Mouse (Mus musculus) intestine, postnatal 0 days (tissue): ENCODE measurements at regions not wholly inside any gene's neighbourhood (a gene's known extent, or its start where the extent isn't known, plus 50 kb on each side); places are given as distances from the start of the nearest gene placed in this dataset.
"Not testable (repeated sequence)": the region's sequence is repeated elsewhere in the genome, so short reads cannot be mapped to it uniquely, and the experiment has no call there.

Experiments used
- ATAC-seq: fragments of 200-750 bp; cut with Nextera tagmentation; 2 replicates; pipeline ENCODE4 v1.8.0; 2017; ENCODE audit warnings: mild to moderate bottlenecking, moderate TSS enrichment, moderate library complexity
- H3K27ac ChIP-seq: fragments of 300-500 bp; sonication (generic); 2 replicates; pipeline ENCODE4 v1.5.1; 2014; ENCODE audit warnings: mild to moderate bottlenecking, low read depth, low read length, moderate library complexity
- H3K27me3 ChIP-seq: fragments of 300-500 bp; sonication (generic); replicated peaks from 2 replicates; pipeline ENCODE4 v1.6.1; 2014; ENCODE audit warnings: low read length, mixed read lengths; ENCODE audit not compliant: control insufficient read depth, insufficient read depth
- H3K36me3 ChIP-seq: fragments of 300-500 bp; sonication (generic); 2 replicates; pipeline ENCODE4 v1.6.1; 2014; ENCODE audit warnings: mild to moderate bottlenecking, moderate library complexity; ENCODE audit not compliant: control insufficient read depth, insufficient read depth
- H3K4me1 ChIP-seq: fragments of 300-500 bp; sonication (generic); replicated peaks from 2 replicates; pipeline ENCODE4 v1.6.1; 2014; ENCODE audit warnings: antibody characterized with exemption, low read length, mixed read lengths; ENCODE audit not compliant: control insufficient read depth, insufficient read depth
- H3K4me2 ChIP-seq: fragments of 300-500 bp; sonication (generic); replicated peaks from 2 replicates; pipeline ENCODE4 v1.6.1; 2014; ENCODE audit warnings: low read depth, mild to moderate bottlenecking, moderate library complexity
- H3K4me3 ChIP-seq: fragments of 300-500 bp; sonication (generic); 2 replicates; pipeline ENCODE4 v1.5.1; 2014; ENCODE audit warnings: low read depth, low read length
- H3K9ac ChIP-seq: fragments of 300-500 bp; sonication (generic); 2 replicates; pipeline ENCODE4 v1.6.1; 2014; ENCODE audit warnings: mild to moderate bottlenecking, low read depth, low read length
- H3K9me3 ChIP-seq: fragments of 300-500 bp; sonication (generic); 2 replicates; pipeline ENCODE4 v1.6.1; 2016; ENCODE audit warnings: mixed run types; ENCODE audit not compliant: control insufficient read depth
- CTCF ChIP-seq: sonication (generic); IDR thresholded peaks from 2 replicates; pipeline ENCODE4 v1.5.1; 2016; ENCODE audit warnings: low read depth, mild to moderate bottlenecking, control low read depth, antibody characterized with exemption, moderate library complexity
- WGBS: fragments of 180-500 bp; shearing (Covaris S2); extraction: QIAGEN DNeasy Blood & Tissue Kit; methylation state at CpG from one replicate; pipeline ENCODE4 v1.1.7; 2014; 5-methylcytosine and 5-hydroxymethylcytosine counted together

DNA sequence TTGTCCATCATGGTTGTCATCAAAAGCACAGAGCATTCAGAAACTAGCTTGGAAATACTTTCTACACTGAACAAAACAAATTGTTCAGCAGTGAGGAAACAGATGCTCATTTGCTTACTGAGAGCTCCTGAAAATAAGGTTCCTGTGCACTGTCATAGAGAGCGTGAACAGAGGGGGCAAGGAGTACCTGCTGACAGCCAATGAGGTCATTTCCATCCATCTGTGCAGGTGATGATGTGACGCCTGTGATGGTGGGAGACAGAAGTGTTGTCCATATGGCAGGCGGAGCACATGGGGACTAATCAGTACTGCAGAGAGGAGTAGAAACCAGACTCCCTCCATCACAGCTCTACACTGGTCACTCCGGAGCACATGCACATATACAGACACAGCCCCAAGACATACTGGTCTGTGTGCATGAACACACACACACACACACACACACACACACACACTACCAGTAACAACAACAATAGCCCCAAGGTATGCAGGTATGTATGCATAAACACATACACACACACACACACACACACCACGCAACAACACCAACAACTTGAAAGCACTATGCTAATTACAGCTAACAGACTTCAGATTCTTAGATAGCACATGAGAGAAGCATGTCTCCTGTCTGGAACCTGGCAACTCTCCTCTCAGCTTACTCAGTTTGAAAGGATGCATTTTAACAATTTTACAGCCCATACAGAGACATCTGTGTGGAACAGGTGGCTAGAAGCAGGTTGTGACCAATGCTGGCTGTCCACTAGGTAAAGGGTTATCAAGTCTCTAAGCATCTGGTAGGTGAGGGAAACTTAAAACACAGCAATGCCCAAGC, 1056.2 kb downstream of the Poteg start:
- Histone ChIP-seq H3K36me3 (no peaks in the 10 kb centered on the region), H3K4me2 (no peak overlapping the region), H3K27ac (no peak overlapping the region), H3K4me1 (no peaks in the 10 kb centered on the region), H3K9me3 (no peaks in the 10 kb centered on the region), H3K4me3 (no peak overlapping the region), H3K9ac (no peak overlapping the region), H3K27me3 (no peaks in the 10 kb centered on the region)
- no peak for ATAC-seq
- no peak for TF ChIP-seq CTCF
- 78% methylated on average over 5 of the region's 5 CpGs for WGBS

DNA sequence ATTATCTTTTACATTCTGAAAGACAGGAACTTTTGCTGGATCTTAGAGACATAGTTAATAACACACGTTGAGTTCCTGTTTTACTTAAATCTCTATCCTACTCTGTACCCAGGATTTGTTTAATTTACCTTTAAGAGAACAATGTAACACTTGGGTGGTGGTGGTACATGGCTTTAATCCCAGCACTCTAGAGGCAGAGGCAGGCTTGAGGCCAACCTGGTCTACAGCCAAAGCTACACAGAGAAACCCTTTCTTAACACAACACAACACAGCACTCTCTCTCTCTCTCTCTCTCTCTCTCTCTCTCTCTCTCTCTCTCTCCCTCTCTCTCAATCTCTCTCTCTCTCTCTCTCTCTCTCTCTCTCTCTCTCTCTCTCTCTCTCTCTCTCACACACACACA, 1076.0 kb downstream of the Poteg start:
- not testable (repeated sequence) for ATAC-seq

DNA sequence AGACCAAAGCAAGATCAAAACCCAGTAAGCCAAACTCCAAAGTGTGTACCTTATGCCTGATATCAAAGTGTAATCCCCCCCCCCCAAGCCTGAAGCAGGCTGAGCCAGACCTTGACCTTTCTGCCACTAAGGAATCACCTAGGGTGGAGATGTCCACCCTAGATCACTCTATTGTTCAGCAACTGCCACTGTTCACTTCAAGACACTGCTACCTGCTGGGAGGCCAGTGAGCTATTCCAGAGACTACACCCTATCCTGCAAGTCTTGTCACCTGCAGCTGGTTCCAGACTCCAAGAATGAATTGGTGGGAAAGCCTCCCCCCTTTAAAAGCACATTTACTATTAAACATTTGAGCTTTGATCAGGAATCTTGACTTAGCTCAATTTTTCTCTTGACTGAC, 1099.8 kb downstream of the Poteg start:
- Histone ChIP-seq H3K36me3 (no peaks in the 10 kb centered on the region), H3K9ac (no peak overlapping the region), H3K9me3 (no peaks in the 10 kb centered on the region), H3K4me1 (no peaks in the 10 kb centered on the region), H3K4me3 (no peak overlapping the region), H3K27ac (no peak overlapping the region), H3K27me3 (no peaks in the 10 kb centered on the region), H3K4me2 (no peak overlapping the region)
- ATAC-seq = no peak
- TF ChIP-seq CTCF = no peak

More for the DNA sequence above, 1076.0 kb downstream of the Poteg start:
- 69% methylated on average over 1 of the region's 1 CpGs for WGBS
- H3K9ac ChIP-seq, H3K27me3 ChIP-seq, H3K4me1 ChIP-seq, H3K27ac ChIP-seq, H3K4me2 ChIP-seq, H3K9me3 ChIP-seq, H3K36me3 ChIP-seq, H3K4me3 ChIP-seq: not testable (repeated sequence)

DNA sequence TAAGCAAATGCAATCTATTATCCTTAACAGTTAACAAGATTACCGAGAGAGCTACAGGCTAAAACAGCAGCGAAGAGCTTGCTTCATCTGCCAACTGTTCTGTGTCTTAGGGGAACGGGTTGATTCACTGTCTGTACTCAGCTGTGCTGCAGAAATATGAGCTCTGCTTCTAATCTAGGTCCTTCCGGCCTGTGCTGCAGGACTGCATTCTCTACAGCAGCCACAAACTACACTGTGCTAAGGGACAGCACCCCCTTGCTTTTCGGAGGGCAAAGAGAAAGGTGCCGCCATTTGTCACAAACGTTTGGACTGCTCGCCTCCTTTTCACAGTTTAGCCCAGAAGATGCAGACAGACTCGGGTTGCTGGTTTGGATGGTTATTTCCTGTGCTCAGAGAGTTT, 1112.4 kb downstream of the Poteg start:
- Histone ChIP-seq H3K27ac (no peak overlapping the region), H3K4me3 (no peak overlapping the region), H3K36me3 (no peaks in the 10 kb centered on the region), H3K9ac (no peak overlapping the region), H3K4me2 (no peak overlapping the region), H3K9me3 (no peaks in the 10 kb centered on the region), H3K4me1 (no peaks in the 10 kb centered on the region), H3K27me3 (no peaks in the 10 kb centered on the region)
- WGBS = 58% methylated on average over 9 of the region's 9 CpGs
- ATAC-seq = no peak
- TF ChIP-seq CTCF = 0 out of 2 replicates have a peak, but pooled peaks have one; percentile 23

DNA sequence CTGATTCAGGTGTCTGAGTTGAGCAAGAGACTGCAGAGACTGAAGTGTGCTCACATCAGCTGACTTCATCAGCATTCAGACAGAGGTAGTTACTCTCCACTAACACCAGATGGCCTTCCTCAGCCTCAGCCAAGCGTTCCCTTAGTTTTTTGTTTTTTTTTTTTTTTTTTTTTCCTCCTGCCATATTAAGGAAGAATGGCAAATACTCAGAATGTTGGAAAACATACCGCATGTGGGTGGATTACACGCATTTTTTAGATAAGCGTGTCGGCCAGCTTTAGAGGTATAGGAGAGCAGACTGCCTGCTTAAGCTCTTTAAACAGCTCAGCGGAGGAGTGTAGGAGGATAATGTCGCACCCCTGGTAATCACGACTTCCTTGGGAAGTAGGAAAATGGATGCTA, 1131.8 kb downstream of the Poteg start:
- Histone ChIP-seq H3K9ac (no peak overlapping the region), H3K4me2 (no peak overlapping the region), H3K4me3 (no peak overlapping the region), H3K9me3 (no peaks in the 10 kb centered on the region), H3K4me1 (no peaks in the 10 kb centered on the region), H3K27ac (no peak overlapping the region), H3K36me3 (no peaks in the 10 kb centered on the region), H3K27me3 (no peaks in the 10 kb centered on the region)
- no peak for ATAC-seq
- no peak; the same call in 1 of the 2 replicates for TF ChIP-seq CTCF
- 22% methylated on average over 8 of the region's 8 CpGs for WGBS

DNA sequence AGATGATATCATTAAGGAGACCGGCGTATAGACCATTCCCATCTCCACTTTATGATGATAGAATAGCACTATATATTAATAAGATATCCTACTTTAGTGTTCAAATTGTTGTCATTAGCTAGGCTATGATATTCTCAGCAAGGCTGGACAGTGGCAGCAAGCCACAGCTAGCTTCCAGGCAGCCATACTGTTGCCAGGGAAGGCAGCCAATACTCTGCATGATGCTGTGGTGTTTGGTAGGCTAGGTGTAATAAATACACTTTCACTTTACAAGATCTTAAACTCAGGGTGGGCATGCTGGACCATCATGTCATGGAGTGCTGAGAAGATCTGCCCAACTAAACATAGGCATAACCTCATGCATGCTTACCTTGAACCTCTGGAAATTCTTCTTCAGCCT, 1133.4 kb downstream of the Poteg start:
- no peaks in the 10 kb centered on the region for H3K27me3 ChIP-seq
- WGBS = 98% methylated on average over 2 of the region's 2 CpGs
- ATAC-seq = no peak
- no peaks in the 10 kb centered on the region for H3K36me3 ChIP-seq
- no peak overlapping the region for H3K9ac ChIP-seq
- no peak overlapping the region for H3K4me3 ChIP-seq
- H3K4me1 ChIP-seq = no peaks in the 10 kb centered on the region
- H3K9me3 ChIP-seq = no peaks in the 10 kb centered on the region
- no peak overlapping the region for H3K27ac ChIP-seq
- no peak for TF ChIP-seq CTCF
- H3K4me2 ChIP-seq = no peak overlapping the region
